9 mouse cellular contexts compared by ENCODE assay signal in genomic region chr13:52711713-52712369, GRCm38 (mm10).
DNase-seq lines count a peak whose midpoint lies in the region; ATAC-seq and TF ChIP-seq lines count a peak whose summit lies in the region.
"Had no signal": no experiment of that assay in that cellular context is flagged by ENCODE, and none has a peak within 500 bp of the region (broad histone marks: within the 10 kb centered on the region; RNA-seq: fewer than 3 reads in every experiment).

No protein-coding gene starts in this region.

- TF ChIP-seq POLR2A in ES-Bruce4 (IDR thresholded peaks at IDR 0.05; ENCODE audit: insufficient read depth, low read length): no peak

- intact Hi-C loops in heart, postnatal 36 days (cut with DNase I): loop anchor here (1.0 to 5.0 kb wide), 5 partner anchors 55 to 384 kb away; partner anchors contain the start of gene Auh

- peak; percentile 55 for TF ChIP-seq CTCF in ES-Bruce4 (IDR thresholded peaks at IDR 0.05; ENCODE audit: low read depth, low read length)
- peak; percentile 96 for TF ChIP-seq CTCF in lung, embryonic 14.5 days (IDR thresholded peaks at IDR 0.05; ENCODE audit: low read depth)

- H3K36me3 ChIP-seq in ES-Bruce4 (ENCODE audit: control insufficient read depth, insufficient read depth, low read length, poor library complexity, severe bottlenecking): no peaks in the 10 kb centered on the region
- H3K36me3 ChIP-seq in forebrain, embryonic 13.5 days (ENCODE audit: poor library complexity, severe bottlenecking): no peaks in the 10 kb centered on the region
- H3K36me3 ChIP-seq in lung, embryonic 14.5 days (ENCODE audit: insufficient read depth): no peaks in the 10 kb centered on the region
- H3K36me3 ChIP-seq: liver, embryonic 15.5 days had no signal

- H3K4me1 ChIP-seq in ES-Bruce4 (ENCODE audit: control insufficient read depth, insufficient read depth, low read length): no peaks in the 10 kb centered on the region
- H3K4me1 ChIP-seq in forebrain, embryonic 13.5 days: no peaks in the 10 kb centered on the region
- H3K4me1 ChIP-seq in lung, embryonic 14.5 days (ENCODE audit: insufficient read depth): no peaks in the 10 kb centered on the region
- H3K4me1 ChIP-seq: liver, embryonic 15.5 days had no signal

- ATAC-seq in forebrain, embryonic 13.5 days: peak; percentile 65
- peak; percentile 70 for ATAC-seq in lung, embryonic 14.5 days (ENCODE audit: insufficient read depth)

- WGBS in forebrain, embryonic 13.5 days: 43% methylated on average over 9 of the region's 9 CpGs
- 30% methylated on average over 9 of the region's 9 CpGs for WGBS in lung, embryonic 14.5 days

- H3K4me3 ChIP-seq in ES-Bruce4 (ENCODE audit: low read depth, low read length): no peak overlapping the region
- no peak overlapping the region for H3K4me3 ChIP-seq in forebrain, embryonic 13.5 days
- no peak overlapping the region for H3K4me3 ChIP-seq in lung, embryonic 14.5 days (ENCODE audit: low read depth, low read length)
- H3K4me3 ChIP-seq: liver, embryonic 15.5 days had no signal

- peak; percentile 46 for DNase-seq in c-Kit-negative CD71-positive TER-119-positive erythroid progenitor cells, embryonic 14.5 days (ENCODE audit: low read depth, low spot score)
- peak; percentile 77 to 80 for DNase-seq in heart, postnatal 36 days
- DNase-seq in layer of hippocampus, adult 11-12 months (ENCODE audit: low spot score): peak; percentile 86
- peak; percentile 96 for DNase-seq in lung, embryonic 14.5 days
- peak; percentile 82 for DNase-seq in ovary, postnatal 14 days (ENCODE audit: low spot score)
- DNase-seq in thymus, postnatal 10 days (ENCODE audit: low spot score in 2 of 2): peak; percentile 60 to 88

- no peak overlapping the region for H3K27ac ChIP-seq in ES-Bruce4 (ENCODE audit: insufficient read depth, low read length)
- no peak overlapping the region for H3K27ac ChIP-seq in forebrain, embryonic 13.5 days
- H3K27ac ChIP-seq in lung, embryonic 14.5 days (ENCODE audit: low read depth): no peak overlapping the region
- H3K27ac ChIP-seq: liver, embryonic 15.5 days had no signal

- TF ChIP-seq EP300 in ES-Bruce4 (IDR thresholded peaks at IDR 0.05; ENCODE audit: insufficient read depth, low read depth, low read length): no peak

- no peak overlapping the region for H3K9ac ChIP-seq in ES-Bruce4 (ENCODE audit: low read depth, poor library complexity, severe bottlenecking)
- H3K9ac ChIP-seq in forebrain, embryonic 13.5 days: no peak overlapping the region
- no peak overlapping the region for H3K9ac ChIP-seq in lung, embryonic 14.5 days
- H3K9ac ChIP-seq: liver, embryonic 15.5 days had no signal

- no peak overlapping the region for H3K4me2 ChIP-seq in forebrain, embryonic 13.5 days
- no peak overlapping the region for H3K4me2 ChIP-seq in lung, embryonic 14.5 days
- H3K4me2 ChIP-seq: liver, embryonic 15.5 days had no signal

- H3K9me3 ChIP-seq in ES-Bruce4 (replicated peaks; ENCODE audit: control insufficient read depth, insufficient read depth, low read length, poor library complexity, severe bottlenecking): no peaks in the 10 kb centered on the region
- H3K9me3 ChIP-seq in forebrain, embryonic 13.5 days (replicated peaks): no peaks in the 10 kb centered on the region
- H3K9me3 ChIP-seq in lung, embryonic 14.5 days (ENCODE audit: low read depth, low read length): no peaks in the 10 kb centered on the region
- H3K9me3 ChIP-seq: liver, embryonic 15.5 days had no signal

- H3K27me3 ChIP-seq in ES-Bruce4 (ENCODE audit: control insufficient read depth, insufficient read depth, low read length, poor library complexity, severe bottlenecking): no peaks in the 10 kb centered on the region
- H3K27me3 ChIP-seq in forebrain, embryonic 13.5 days: peaks cover 5% of the 10 kb centered on the region; the same call in 1 of the 2 replicates
- no peaks in the 10 kb centered on the region for H3K27me3 ChIP-seq in lung, embryonic 14.5 days (ENCODE audit: insufficient read depth, low read length)
- H3K27me3 ChIP-seq: liver, embryonic 15.5 days had no signal

Comparison
In these comparisons a context has a peak if more than half of its experiments do, and no peak if none do; other contexts are left out.
1. DNase-seq: peak in every context shown above with its lines; median percentile 96 in lung, embryonic 14.5 days; 86 in layer of hippocampus, adult 11-12 months; 82 in ovary, postnatal 14 days; 78 in heart, postnatal 36 days; 74 in thymus, postnatal 10 days; 46 in c-Kit-negative CD71-positive TER-119-positive erythroid progenitor cells, embryonic 14.5 days.